Mouse (Mus musculus) 3T3-L1 (cell line): ENCODE data around the gene Dmrt2.

ENCODE experiments used
- DNase-seq: peaks from one replicate; pipeline ENCODE4 v3.0.0-alpha.2; 2015; ENCODE audit warnings: low read depth, low spot score

Dmrt2 gene

DNA sequence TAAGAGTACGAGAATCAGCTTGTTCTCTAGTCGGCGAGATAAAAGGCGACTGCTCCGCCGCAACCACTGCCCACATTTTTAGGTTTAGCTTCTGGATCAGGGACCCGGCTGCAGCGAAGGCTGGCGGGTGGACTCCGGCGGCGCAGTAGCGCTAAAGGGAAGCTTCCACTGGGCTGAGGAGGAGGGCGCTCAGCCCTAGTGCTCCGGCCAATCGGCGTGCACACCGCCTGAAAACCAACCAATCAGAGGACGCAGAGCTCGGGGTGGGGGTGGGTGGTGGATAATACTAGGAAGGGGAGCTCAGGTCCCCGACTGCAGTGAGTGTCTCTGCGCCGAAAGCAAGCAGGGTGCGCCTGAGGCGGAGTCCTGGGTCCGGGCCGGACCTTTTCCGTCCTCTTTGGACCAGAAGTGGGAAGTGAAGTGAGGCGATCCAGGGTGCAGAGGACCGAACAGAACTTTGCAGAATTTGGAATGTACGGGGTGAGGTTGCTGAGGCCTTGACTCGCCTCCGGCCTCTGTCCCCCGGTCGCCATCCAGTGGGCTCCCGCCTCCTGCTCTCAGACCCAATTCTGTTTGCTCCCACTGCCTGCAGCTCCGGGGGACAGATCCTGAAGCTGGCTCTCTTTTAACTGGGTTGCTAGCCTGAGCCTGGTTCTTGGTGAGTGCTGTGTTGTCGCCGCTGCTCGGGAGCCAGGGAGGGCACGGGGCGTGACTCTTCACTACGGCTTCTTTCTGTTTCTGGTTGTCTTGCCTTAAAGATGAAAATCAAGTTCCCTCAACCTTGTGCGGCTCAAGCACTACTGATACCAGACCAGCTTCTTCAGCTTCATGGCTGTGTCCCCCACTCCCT, at the start of gene Dmrt2:
Gene Dmrt2, plus strand, starts transcription at position 311 of the 850 bp plus-strand sequence.
- DNase-seq = no peak

DNA sequence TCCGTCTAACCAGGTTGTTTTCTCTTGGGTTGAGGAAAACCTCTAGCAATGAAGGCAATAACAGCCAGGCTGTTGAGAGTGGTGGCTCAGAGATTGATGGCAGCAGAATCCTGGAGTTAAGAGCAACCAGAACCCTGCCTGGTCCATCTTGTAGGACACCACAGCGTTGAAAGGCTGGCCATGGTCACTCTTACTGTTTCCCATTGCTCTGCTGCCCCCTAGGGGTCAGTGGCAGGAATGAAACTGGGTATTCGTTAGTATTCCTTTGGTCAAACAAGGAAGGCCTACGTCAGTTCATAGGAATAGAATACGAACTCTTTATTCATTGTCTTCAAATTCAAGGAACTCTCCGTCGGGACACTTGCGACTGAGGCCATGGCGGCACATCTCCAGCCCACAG, 43.7 kb upstream of the Dmrt2 start:
- peak; percentile 65 for DNase-seq

DNA sequence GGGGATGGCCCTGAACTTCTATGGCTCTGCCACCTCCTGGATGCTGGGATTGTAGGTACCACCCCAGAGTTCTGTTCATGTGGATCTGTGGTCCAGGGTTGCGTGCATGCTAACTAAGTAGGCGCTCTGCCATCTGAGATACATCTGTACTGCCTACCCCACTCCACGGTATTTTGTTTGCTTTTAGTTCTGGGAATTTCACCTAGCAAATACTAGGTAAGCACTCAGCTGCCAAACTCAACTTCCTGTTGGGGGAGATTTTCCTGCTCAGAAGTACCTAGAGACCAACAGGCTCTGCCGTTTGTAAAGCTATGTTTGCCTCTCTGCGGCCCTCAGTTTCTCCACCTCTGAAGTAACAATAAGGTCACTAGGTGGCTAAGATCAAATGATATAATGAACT, 37.1 kb upstream of the Dmrt2 start:
- no peak for DNase-seq

DNA sequence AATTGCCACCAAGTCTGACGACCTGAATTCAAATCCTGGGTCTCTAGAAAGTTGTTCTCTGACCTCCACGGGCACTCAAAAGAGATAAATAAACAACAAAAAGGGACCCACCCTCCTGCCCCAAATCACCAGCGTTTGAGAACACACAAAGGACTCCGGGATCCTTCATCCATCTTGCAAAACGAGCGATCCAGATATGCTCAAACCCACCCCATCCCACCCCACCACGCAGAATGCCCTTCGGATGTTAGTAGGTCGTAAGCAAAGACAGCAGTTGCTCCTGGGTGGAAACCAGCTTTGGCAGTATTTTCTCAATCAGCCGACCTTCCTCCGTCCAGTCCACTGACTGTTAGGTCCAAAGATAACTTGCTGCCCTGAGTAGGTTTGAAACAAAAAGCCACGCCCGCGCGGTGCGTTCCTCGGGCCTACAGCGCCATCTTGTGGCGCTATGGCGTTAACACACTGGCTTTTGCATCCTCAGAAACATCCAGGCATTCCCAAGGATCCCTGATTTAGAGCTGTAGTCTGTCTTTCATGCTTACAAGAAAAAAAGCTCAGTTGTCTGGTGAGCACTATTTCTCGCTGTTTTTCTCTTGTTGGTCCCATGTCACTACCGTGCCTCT, 36.5 kb upstream of the Dmrt2 start:
- peak; percentile 74 for DNase-seq

DNA sequence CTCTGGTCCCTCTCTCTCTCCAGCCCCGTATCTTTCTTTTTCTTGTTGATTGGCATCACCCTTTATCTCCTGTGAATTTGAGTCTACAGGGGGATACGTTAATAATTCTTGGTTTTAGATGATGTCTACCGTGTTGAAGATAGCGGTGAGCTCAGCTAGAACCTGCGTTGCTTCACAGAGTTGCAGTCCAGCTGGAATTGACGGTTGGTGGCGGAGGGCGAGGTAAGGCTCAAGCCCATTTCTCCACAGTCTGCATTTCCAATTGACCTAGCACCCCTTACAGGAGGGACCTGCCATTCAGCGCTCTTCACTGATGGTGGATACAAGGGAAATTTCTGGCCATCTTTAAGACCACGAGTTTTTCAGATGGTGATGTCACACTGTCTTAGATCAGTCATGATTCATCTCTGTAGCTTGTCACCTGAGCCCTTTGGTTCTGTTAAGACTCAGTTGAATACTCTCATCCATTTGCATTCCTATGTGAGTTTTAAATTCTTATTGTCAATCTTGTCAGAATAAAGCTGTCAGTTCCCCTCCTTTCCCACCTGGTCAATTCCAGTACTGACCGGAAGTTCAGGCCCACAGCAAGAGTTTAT, 33.3 kb upstream of the Dmrt2 start:
- no peak for DNase-seq

DNA sequence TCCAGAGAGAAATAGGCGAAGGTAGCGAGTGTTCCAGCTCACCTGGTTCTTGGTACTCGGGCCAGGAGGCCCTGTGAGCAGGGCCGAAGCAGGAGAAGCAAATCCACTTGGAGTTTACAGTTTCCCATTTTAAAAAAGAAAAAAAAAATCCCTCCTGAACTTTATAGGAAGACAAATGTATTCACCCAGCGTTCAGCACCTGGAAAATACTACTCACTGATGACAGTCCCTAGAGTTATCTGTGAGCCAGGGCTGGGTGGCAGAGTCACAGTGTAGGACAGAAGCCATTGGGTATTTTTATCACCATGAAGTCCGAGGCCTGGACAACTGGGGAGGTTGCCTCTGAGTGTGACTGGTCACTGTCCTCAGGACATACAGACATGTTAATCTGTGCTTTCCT, 30.4 kb upstream of the Dmrt2 start:
- DNase-seq = no peak

DNA sequence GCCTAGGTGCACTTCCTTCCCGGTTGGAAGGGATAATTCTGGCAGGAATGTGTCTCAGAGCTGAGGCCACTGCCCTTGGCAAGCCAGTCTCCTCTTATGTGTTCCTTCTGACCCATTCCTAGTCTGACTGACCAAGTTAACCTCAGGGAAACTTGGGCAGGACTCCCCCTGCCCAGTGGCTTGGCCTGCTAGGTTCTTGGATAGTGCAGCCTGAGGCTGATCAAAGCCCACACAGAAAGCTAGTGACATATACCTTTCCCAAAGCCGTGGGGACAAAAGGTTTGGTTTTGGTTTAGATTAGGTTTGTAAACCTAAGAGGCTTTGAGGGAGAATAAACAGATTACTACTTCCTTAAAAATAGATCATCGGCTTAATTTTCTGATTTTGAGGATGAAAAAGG, 25.1 kb upstream of the Dmrt2 start:
- DNase-seq = no peak

DNA sequence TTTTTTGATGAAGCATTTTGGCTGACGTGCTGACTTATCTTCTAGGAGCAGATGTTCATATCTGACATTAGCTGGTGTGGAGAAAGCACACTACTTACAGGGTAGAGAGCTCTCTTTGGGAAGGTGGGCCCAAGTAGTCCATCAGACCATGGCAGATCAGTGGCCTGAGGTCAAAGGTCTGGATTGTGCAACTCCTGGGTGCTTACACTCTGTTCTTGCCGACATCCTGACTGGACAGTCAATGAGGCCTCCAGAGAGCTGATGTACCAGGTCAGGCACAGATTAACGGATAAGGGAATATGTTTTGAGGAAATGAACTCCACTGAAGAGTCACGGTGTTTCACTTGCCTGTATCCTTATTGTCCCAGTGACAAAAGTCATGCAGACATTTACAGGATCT, 23.5 kb upstream of the Dmrt2 start:
- DNase-seq = no peak

DNA sequence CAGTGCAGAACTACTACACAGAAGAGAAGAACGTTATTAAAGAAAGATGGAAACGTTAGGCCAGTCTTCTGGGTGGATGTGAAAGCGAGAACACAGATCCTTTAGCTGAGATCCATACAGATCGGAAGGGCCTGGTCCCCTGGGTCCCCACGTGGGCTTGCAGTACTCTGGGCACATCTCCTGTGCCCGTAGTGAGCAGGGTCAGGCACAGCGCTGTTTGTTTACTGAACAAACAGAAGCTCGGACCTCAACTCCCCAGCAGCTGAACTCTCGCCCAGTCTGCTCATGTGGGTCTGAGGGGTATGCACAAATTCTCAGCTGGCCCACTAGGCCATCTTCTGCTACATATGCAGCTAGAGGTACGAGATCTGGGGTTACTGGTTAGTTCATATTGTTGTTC, 21.7 kb upstream of the Dmrt2 start:
- DNase-seq = no peak

DNA sequence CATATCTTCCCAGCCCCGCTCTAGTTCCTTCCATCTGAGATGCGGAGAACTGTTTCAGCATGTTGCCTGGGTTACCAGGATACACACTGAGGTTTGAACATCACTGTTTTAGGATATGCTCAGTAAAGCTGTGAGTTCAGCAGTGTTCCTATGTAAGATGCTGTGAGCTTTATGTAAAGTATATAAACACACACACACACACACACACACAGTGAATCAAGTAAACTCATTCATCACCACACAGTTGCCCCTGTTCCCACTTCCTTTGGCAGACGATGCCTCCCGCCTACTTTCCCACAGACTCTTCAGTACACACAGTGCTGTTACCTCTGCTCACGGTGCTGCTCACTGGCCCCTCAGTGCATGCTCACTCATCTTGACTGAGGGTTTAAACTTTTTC, 19.7 kb upstream of the Dmrt2 start:
- DNase-seq = no peak

DNA sequence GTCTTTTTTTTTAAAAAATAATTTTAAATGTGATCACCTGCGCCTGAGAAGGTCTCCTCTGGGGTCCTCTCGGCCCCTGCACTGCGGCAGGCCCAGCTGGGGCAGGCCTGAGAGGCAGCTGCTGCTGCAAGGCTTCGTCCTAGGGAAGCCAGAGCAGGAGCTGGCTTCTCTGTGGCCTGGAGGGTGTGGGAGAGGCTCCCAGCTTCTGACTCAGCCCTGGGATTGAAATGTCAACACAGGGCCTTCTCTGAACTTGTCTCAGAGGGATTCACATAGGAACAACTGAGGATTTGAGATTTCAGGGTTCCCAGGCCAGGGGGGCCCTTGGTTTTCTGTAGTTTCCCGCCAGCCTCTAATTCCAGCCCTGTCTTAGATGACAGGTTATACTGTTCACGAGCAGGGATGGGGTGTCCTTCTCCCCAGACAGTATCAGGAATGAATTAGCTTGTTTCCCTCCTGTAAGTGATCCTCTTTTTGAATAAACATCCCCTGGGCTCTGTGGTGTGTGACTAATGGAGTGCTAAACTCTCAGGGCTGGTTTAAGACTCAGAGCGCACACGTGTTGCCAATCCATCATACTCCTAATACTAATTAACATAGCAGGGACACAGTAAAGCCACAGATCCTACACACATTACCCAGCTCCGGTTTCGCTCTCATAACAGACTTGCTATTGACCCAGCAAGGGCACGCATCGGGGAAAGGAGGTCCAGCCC, 18.0 kb upstream of the Dmrt2 start:
- DNase-seq = peak; percentile 6

DNA sequence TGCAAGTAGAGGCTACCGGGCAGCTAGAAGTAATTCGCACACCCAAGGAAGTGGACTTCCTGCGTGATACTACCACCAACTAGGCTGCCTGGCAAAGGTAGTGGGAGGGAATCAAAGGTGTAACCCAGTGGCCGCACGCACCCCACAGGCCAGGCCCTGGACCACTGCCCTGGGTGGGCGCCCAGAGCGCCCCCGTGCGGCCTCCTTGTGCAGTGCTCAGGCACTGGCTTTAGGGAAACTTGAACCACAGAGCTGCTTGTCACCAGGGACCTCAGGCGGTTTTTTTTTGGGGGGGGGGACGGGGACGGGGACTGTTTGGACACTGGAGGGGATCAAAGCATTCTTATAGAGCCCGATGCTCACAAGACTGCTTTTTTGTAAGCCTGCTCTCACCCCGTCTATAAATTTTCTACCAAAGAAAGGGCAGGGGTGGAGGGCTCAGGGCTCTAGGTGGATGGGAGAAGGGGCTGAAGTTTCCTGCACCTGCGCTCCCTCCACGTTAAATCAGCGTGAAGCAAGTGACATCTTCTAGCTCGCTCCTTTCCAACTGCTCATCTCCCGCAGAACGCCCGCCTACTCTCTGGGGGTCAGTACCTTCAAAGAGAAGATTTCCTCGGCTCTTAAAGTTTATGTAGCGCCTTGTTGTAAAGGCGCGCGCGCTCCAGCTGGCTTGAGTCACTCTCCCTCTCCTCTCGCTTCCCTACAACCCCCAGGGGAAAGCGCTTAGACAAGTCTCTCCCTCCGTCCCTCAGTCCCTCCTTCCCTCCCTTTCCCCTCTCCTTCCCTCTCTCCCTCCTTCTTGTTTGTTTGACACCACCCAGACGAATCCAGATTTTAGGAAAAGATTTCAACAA, 6.5 kb upstream of the Dmrt2 start:
- DNase-seq = no peak

DNA sequence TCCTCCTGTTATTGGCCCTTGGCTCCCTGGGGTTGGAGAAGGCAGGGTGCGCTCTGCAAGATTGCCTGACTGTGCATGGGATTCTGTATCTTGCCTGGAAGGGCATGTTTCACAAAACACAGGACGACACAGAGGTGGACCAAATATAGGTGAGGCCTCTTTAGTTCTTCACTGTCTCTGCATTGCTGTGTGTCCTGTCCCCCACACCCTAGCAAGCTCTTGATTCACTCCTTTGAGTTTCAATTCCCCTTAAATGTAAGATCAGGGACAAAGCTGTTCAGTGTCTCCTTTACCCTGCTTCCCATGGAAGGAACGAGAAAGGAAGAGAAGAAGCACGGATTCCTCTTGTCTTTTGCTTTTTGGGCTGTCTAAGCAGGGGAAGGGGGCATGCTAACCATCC, 4.4 kb upstream of the Dmrt2 start:
- no peak for DNase-seq

DNA sequence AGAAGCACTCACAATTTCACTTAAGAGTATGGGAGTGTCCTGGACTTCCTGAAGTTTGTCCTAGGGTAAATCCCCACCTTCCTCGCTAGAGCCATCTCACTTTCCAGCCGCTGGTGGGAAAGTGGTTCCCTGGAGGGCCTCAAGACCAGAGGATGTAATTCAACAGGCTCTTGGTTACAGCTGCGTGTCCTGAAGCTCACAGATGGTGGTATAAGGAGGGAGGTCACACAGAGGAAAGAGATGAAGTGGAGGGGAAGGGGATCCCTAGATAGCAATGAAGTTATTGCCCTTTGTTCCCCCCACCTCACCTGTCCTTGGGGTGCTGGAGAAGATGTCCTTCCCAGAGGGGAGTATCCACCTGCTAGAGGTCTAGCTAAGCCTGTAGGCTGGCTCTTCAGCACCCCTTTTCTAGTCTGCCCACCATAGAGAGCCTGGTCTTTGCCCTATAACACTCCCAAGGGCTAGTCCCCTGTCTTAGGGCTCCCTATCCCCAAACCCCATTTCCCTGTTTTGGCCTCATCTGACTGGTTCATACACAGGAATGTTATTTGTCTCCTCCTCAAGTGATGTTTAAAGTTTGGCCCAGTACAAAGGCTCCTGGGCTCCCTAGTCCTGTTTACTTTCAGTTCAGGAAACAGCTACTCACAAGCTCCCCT, 2.5 kb upstream of the Dmrt2 start:
- no peak for DNase-seq

DNA sequence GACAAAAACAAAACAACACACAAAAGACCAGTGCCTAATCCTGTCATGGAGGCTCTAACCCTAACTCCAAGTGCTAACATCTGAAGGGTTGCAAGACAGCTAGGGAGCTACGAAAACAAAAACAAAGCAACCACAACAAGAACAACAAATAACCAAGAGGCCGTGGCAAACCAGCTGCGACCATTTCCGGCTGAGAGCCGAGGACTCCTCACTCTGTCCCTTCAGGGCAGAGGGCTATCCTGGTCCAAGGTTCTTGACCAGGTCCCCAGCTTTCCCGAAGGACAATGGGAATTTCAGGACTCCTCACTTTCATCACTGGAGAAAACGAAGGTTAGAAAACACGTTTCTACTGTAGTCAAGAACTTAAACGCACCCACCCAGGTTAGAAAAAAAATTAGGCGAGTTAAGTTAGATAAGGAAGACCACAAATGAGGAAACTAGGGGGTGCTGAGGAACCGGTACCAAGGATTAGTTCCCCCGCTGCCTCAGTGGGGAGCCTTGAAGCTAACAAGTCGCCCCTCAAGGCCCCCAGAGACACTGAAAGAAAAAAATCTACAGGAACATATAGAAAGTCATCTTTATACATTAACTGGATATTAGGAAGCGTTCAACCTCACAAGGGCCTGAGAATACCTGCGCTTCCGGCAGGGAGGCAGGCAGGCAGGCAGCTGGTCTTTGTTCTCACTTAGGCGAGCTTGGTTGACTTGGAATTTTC, 1.5 kb upstream of the Dmrt2 start:
- no peak for DNase-seq

DNA sequence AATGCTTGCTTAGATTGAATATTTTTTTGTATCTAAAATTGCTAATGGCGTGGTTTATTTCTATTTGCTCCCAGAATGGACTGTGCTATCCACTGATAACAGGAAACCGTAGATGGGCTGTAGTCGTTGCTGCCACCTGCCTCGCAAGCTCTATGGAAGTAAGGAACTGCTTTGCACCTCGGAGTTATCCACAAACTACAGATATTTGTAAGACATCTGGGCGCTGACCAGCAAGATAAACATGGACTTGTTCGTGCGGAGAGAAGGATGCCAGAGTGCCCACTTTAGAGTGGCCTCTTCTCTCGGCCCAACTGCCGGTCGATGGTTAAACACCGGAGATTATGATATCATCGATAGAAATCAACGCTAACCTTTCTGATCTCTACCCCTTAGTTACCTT, 530 bp upstream of the Dmrt2 start:
- DNase-seq = no peak

DNA sequence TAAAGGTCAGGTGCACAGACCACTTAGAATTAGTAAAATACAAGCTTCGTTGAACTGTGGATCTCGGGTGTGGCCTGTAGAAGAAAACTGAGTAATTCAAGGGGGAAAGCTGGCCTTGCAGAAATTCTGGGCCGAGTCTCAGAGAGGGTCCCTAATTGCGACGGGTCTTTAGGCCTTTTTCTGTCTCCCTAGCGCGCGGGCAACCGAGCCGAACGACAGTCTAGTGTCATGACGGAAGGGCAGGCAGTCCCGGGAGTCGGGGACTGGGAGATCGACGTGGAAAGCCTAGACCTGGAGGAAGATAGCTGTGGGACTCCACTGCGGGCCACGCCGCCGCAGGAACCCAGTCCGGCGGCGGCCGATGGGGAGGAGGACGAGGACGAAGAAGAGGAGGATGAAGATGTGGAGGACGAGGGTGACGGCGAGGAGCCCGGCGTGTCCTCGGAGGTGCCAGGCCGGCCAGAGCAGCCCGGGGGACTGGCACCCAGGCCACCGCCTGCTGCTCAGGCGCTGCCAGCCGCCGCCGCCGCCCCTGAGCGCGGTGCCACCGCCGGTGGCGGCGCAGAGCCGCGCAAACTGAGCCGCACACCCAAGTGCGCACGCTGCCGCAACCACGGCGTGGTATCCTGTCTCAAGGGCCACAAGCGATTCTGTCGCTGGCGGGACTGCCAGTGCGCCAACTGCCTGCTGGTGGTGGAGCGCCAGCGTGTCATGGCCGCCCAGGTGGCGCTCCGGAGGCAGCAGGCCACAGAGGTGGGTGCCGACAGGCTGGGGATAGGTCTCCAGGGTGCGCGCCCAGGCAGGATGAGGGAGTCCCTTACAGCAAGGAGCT, 1.2 kb downstream of the Dmrt2 start:
- DNase-seq = no peak

DNA sequence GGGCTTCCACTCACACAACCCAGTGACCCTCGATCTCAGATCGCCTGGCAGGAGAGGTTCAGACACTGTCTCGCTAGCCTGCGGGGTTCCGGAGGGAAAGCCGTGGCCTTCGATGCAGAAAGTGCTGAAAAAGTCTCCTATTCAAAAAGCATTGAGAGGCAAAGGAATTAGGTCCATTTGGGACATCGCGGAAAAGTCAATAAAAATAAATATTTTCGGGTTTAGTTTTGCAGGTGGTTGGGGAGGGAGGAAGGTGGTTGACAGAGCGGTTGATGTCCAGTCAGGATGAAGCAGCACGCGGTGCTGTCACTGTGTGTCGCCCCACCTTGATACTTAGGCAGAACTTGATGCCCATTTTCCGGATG, 1.8 kb downstream of the Dmrt2 start:
- no peak for DNase-seq

DNA sequence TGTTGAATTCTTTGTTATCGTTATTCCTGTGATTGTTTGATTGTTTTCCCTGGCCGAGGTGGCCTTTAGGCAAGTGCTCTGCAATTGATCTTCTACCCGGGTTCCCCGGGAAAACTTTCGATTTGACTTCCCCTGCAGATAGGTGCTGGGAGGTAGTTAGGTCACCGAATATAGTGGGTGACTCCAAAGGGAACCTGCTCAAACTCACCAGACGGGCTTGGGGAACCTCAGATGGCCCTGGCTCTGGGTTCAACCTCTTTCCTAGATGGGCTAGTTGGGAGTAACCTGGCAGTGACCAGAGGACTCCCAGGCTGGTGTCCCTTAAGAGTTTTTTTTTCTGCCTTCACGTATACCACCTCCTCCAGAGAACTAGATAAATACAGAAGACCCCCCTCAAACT, 2.5 kb downstream of the Dmrt2 start:
- no peak for DNase-seq
